Mouse (Mus musculus): Measurements from ENCODE around the gene Gm10130. TPM values are rescaled to one million over a fixed set of nuclear protein-coding genes. Genes with fewer than 3 reads are reported as not detected.

Gm10130 gene
- polyA plus RNA-seq (2014; fragmentation: Illumina TruSeq; extraction: RNeasy Lipid Tissue Mini Kit (QIAGEN cat#74804); ENCODE audit: low read depth, low replicate concordance), result not detected

GRCm38 (mm10) chr2:150323402-150323801 is at the start of gene Gm10130:
Gene Gm10130, plus strand, starts transcription at chr2:150323702.

DNA sequence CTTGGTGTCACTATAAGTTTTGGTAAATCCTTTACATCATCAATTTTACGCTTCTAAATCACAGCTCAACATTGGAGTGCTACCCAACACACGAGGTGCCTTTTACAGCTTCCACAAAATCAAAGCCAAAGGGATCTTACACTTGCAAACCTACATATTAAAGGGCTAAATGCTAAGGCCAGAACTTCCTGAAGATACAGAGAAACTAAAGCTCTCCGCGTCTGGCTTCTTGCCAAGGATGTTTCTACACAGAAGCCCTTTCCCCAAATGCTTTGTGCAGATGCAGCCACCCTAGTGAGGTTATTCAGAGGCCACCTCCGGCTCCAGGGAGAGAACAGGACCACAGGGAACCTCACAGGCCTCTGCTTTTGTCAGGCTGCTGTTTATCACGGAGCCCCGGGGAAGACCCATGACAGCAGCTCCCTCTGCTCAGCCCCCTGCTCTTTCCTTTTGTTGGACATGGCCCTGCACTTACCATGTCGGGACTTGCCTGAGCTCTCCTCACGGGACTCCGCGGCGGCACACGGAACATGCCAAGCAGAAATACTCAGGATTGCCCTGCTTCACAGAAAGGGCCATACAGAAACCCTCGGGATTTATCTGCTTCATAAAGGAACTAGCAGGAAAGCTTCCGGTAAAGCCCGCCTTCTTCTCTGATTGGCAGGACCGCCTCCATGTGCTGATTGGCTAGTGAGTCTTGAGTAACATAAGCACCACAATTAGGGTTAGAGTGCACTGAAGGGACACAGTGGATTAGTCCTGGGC is 38.8 kb downstream of the Gm10130 start, which contains the start of gene 3300002I08Rik:
3300002I08Rik (minus strand) TSS at position 653 of the 765 bp plus-strand sequence.

Other genes with a start within 250 kb of the Gm10130 start
- 17.1 TPM for gene Zfp120, start 187.0 kb upstream of the Gm10130 start, polyA plus RNA-seq (2014; fragmentation: Illumina TruSeq; extraction: RNeasy Lipid Tissue Mini Kit (QIAGEN cat#74804); ENCODE audit: low read depth, low replicate concordance)
- not detected for gene Gm10770, start 144.0 kb upstream of the Gm10130 start, polyA plus RNA-seq (2014; fragmentation: Illumina TruSeq; extraction: RNeasy Lipid Tissue Mini Kit (QIAGEN cat#74804); ENCODE audit: low read depth, low replicate concordance)
- not detected for gene Gm14139, start 141.9 kb upstream of the Gm10130 start, polyA plus RNA-seq (2014; fragmentation: Illumina TruSeq; extraction: RNeasy Lipid Tissue Mini Kit (QIAGEN cat#74804); ENCODE audit: low read depth, low replicate concordance)
- gene Zfp937, start 105.6 kb upstream of the Gm10130 start, polyA plus RNA-seq (2014; fragmentation: Illumina TruSeq; extraction: RNeasy Lipid Tissue Mini Kit (QIAGEN cat#74804); ENCODE audit: low read depth, low replicate concordance), result 2.7 TPM
- 3.3 TPM for gene Gm21994, start 68.1 kb upstream of the Gm10130 start, polyA plus RNA-seq (2014; fragmentation: Illumina TruSeq; extraction: RNeasy Lipid Tissue Mini Kit (QIAGEN cat#74804); ENCODE audit: low read depth, low replicate concordance)
- gene Gm14124, start 66.2 kb upstream of the Gm10130 start, polyA plus RNA-seq (2014; fragmentation: Illumina TruSeq; extraction: RNeasy Lipid Tissue Mini Kit (QIAGEN cat#74804); ENCODE audit: low read depth, low replicate concordance), result not detected
- 2.3 TPM for gene 3300002I08Rik, start 39.1 kb downstream of the Gm10130 start, polyA plus RNA-seq (2014; fragmentation: Illumina TruSeq; extraction: RNeasy Lipid Tissue Mini Kit (QIAGEN cat#74804); ENCODE audit: low read depth, low replicate concordance)
- 2.7 TPM for gene Zfp442, start 127.8 kb downstream of the Gm10130 start, polyA plus RNA-seq (2014; fragmentation: Illumina TruSeq; extraction: RNeasy Lipid Tissue Mini Kit (QIAGEN cat#74804); ENCODE audit: low read depth, low replicate concordance)
- gene Zfp345, start 161.4 kb downstream of the Gm10130 start, polyA plus RNA-seq (2014; fragmentation: Illumina TruSeq; extraction: RNeasy Lipid Tissue Mini Kit (QIAGEN cat#74804); ENCODE audit: low read depth, low replicate concordance), result not detected
- gene Cst7, start 246.7 kb downstream of the Gm10130 start, polyA plus RNA-seq (2014; fragmentation: Illumina TruSeq; extraction: RNeasy Lipid Tissue Mini Kit (QIAGEN cat#74804); ENCODE audit: low read depth, low replicate concordance), result not detected

All from liver, adult 10 weeks (tissue).